Comparison of ENCODE assay signal across 27 mouse cellular contexts in the genomic region with DNA sequence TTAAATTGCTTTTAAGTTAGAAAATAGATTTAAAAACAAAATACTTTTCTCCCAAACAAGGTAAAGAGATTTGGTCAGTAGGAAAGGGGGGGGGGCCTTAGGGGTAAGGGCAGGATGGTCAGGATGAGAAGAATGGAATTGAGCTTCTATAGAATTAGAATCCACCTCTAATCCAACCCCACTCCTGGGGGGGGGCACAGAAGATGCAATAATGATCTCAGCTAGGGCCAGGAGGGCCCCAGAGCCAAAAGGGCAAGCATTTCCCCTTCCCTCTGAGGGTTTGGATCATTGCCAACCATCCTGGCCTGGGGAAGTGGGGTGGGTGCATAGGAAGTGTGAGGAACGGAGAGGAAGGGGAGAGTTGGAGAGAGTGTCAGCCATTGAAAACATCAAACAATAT. TPM values are rescaled to one million over a fixed set of nuclear protein-coding genes. Genes with fewer than 3 reads are reported as not detected.
DNase-seq lines count a peak whose midpoint lies in the region; ATAC-seq and TF ChIP-seq lines count a peak whose summit lies in the region.
"Had no signal": no experiment of that assay in that cellular context is flagged by ENCODE, and none has a peak within 500 bp of the region (broad histone marks: within the 10 kb centered on the region; RNA-seq: fewer than 3 reads in every experiment).

No protein-coding gene starts in this region.

- no peak overlapping the region for H3K4me3 ChIP-seq in lung, embryonic 14.5 days (ENCODE audit: low read depth, low read length)
- no peak overlapping the region for H3K4me3 ChIP-seq in forebrain, embryonic 13.5 days
- H3K4me3 ChIP-seq in midbrain, embryonic 16.5 days (ENCODE audit: low read depth, low read length): no peak overlapping the region
- H3K4me3 ChIP-seq: gastrocnemius, adult 2 months; heart, adult 2 months; heart, embryonic 13.5 days; liver, embryonic 12.5 days; neural tube, embryonic 15.5 days had no signal

- no peaks in the 10 kb centered on the region for H3K27me3 ChIP-seq in lung, embryonic 14.5 days (ENCODE audit: insufficient read depth, low read length)
- no peaks in the 10 kb centered on the region for H3K27me3 ChIP-seq in forebrain, embryonic 13.5 days
- no peaks in the 10 kb centered on the region for H3K27me3 ChIP-seq in midbrain, embryonic 16.5 days (ENCODE audit: control insufficient read depth, insufficient read depth, low read depth, low read length)
- H3K27me3 ChIP-seq: heart, embryonic 13.5 days; liver, embryonic 12.5 days; neural tube, embryonic 15.5 days had no signal

- DNase-seq in lung, embryonic 14.5 days: peak; percentile 32
- DNase-seq in lung, postnatal 10 days: no peak
- DNase-seq in brain, embryonic 14.5 days (ENCODE audit: low read depth): peak; percentile 61
- DNase-seq in adrenal gland, postnatal 25 days: no peak
- DNase-seq in adrenal gland, postnatal 14 days: no peak
- DNase-seq: B cell, adult 2 months; cerebellum, adult 2 months; cerebellum, postnatal 25 days; gastrocnemius, adult 2 months; gastrocnemius, postnatal 36 days; heart, adult 2 months; heart, postnatal 10 days; kidney, adult 8-10 months; kidney, postnatal 4 days; left cerebral cortex, postnatal 4 days; liver, postnatal 0 days; right cerebral cortex, postnatal 14 days; thymus, postnatal 4 days had no signal

- no peak for TF ChIP-seq POLR2A in brain, embryonic 14.5 days (IDR thresholded peaks at IDR 0.05; ENCODE audit: borderline replicate concordance, extremely low read depth, insufficient read depth, insufficient read length, poor library complexity, severe bottlenecking)

- ATAC-seq in lung, embryonic 14.5 days (ENCODE audit: insufficient read depth): no peak
- ATAC-seq in forebrain, embryonic 13.5 days: peak; percentile 77
- 0 out of 2 replicates have a peak, but pooled peaks have one; percentile 36 for ATAC-seq in midbrain, embryonic 16.5 days
- ATAC-seq: intestine, embryonic 16.5 days; liver, embryonic 12.5 days; liver, postnatal 0 days; lung, postnatal 0 days had no signal

- no peaks in the 10 kb centered on the region for H3K4me1 ChIP-seq in lung, embryonic 14.5 days (ENCODE audit: insufficient read depth)
- H3K4me1 ChIP-seq in forebrain, embryonic 13.5 days: peaks cover 3% of the 10 kb centered on the region; the same call in 1 of the 2 replicates
- no peaks in the 10 kb centered on the region for H3K4me1 ChIP-seq in midbrain, embryonic 16.5 days (ENCODE audit: control insufficient read depth, insufficient read depth, low read length)
- H3K4me1 ChIP-seq: heart, embryonic 13.5 days; liver, embryonic 12.5 days; neural tube, embryonic 15.5 days had no signal

- no peaks in the 10 kb centered on the region for H3K9me3 ChIP-seq in lung, embryonic 14.5 days (ENCODE audit: low read depth, low read length)
- H3K9me3 ChIP-seq in forebrain, embryonic 13.5 days (replicated peaks): no peaks in the 10 kb centered on the region
- H3K9me3 ChIP-seq in midbrain, embryonic 16.5 days (replicated peaks; ENCODE audit: control insufficient read depth, low read length, poor library complexity, severe bottlenecking): no peaks in the 10 kb centered on the region
- H3K9me3 ChIP-seq: heart, embryonic 13.5 days; liver, embryonic 12.5 days; neural tube, embryonic 15.5 days had no signal

- no peak overlapping the region for H3K9ac ChIP-seq in lung, embryonic 14.5 days
- H3K9ac ChIP-seq in forebrain, embryonic 13.5 days: no peak overlapping the region
- H3K9ac ChIP-seq in midbrain, embryonic 16.5 days (ENCODE audit: low read depth, low read length): no peak overlapping the region
- H3K9ac ChIP-seq: heart, embryonic 13.5 days; liver, embryonic 12.5 days; liver, postnatal 0 days; neural tube, embryonic 15.5 days had no signal

- H3K36me3 ChIP-seq in lung, embryonic 14.5 days (ENCODE audit: insufficient read depth): peaks cover 6% of the 10 kb centered on the region
- peaks cover 4% of the 10 kb centered on the region for H3K36me3 ChIP-seq in forebrain, embryonic 13.5 days (ENCODE audit: poor library complexity, severe bottlenecking)
- H3K36me3 ChIP-seq in midbrain, embryonic 16.5 days (ENCODE audit: control insufficient read depth, insufficient read depth, low read length): no peaks in the 10 kb centered on the region

- no peak overlapping the region for H3K27ac ChIP-seq in lung, embryonic 14.5 days (ENCODE audit: low read depth)
- H3K27ac ChIP-seq in forebrain, embryonic 13.5 days: peak overlapping the region; percentile 25
- no peak overlapping the region for H3K27ac ChIP-seq in midbrain, embryonic 16.5 days (ENCODE audit: low read length)
- H3K27ac ChIP-seq: gastrocnemius, adult 2 months; heart, adult 2 months; heart, embryonic 13.5 days; kidney, postnatal 0 days; liver, embryonic 12.5 days; macrophage; neural tube, embryonic 15.5 days had no signal

- TF ChIP-seq CTCF in lung, embryonic 14.5 days (IDR thresholded peaks at IDR 0.05; ENCODE audit: low read depth): no peak
- TF ChIP-seq CTCF in brain, embryonic 14.5 days (IDR thresholded peaks at IDR 0.05; ENCODE audit: borderline replicate concordance, extremely low read depth, insufficient read depth, insufficient read length): no peak

- 50% methylated on average over 1 of the region's 1 CpGs for WGBS in lung, embryonic 14.5 days
- WGBS in forebrain, embryonic 13.5 days: 25% methylated on average over 1 of the region's 1 CpGs
- WGBS in midbrain, embryonic 16.5 days: 23% methylated on average over 1 of the region's 1 CpGs

- H3K4me2 ChIP-seq in lung, embryonic 14.5 days: no peak overlapping the region
- H3K4me2 ChIP-seq in forebrain, embryonic 13.5 days: no peak overlapping the region
- no peak overlapping the region for H3K4me2 ChIP-seq in midbrain, embryonic 16.5 days (ENCODE audit: low read length)
- H3K4me2 ChIP-seq: heart, embryonic 13.5 days; liver, embryonic 12.5 days; neural tube, embryonic 15.5 days had no signal

RNA-seq across cellular contexts. Expression of a gene that starts 24.1 kb away (rescaled TPM):
- 2.1 and 2.6 TPM in 2 replicates for polyA plus RNA-seq in lung, embryonic 14.5 days (2014; fragmentation: Nextera tagmentation; extraction: Ambion mirVana)
- polyA plus RNA-seq in brain, embryonic 14.5 days (2012; rRNA removed): 0.83 and 1.0 TPM in 2 replicates
- polyA plus RNA-seq in forebrain, embryonic 13.5 days (2015; fragmentation: Nextera tagmentation; extraction: Ambion mirVana): 0.71 and 0.72 TPM in 2 replicates
- 0.65 and 1.2 TPM in 2 replicates for polyA plus RNA-seq in midbrain, embryonic 16.5 days (2015; fragmentation: Nextera tagmentation; extraction: Ambion mirVana)
- 0.43 and 0.82 TPM in 2 replicates for total RNA-seq in adrenal gland, postnatal 25 days (2021)
- total RNA-seq in adrenal gland, postnatal 14 days (2021): 1.6 and 12.3 TPM in 2 replicates

RNA-seq across cellular contexts. Expression of a gene that starts 38.3 kb away (rescaled TPM):
- 5.1 and 5.7 TPM in 2 replicates for polyA plus RNA-seq in lung, embryonic 14.5 days (2014; fragmentation: Nextera tagmentation; extraction: Ambion mirVana)
- 53.6 and 65.2 TPM in 2 replicates for polyA plus RNA-seq in brain, embryonic 14.5 days (2012; rRNA removed)
- 6.8 and 8.2 TPM in 2 replicates for polyA plus RNA-seq in forebrain, embryonic 13.5 days (2015; fragmentation: Nextera tagmentation; extraction: Ambion mirVana)
- 9.0 and 11.1 TPM in 2 replicates for polyA plus RNA-seq in midbrain, embryonic 16.5 days (2015; fragmentation: Nextera tagmentation; extraction: Ambion mirVana)
- 18.4 and 22.2 TPM in 2 replicates for total RNA-seq in adrenal gland, postnatal 25 days (2021)
- 16.4 and 17.5 TPM in 2 replicates for total RNA-seq in adrenal gland, postnatal 14 days (2021)

Comparison
In these comparisons a context has a peak if more than half of its experiments do, and no peak if none do; other contexts are left out.
1. DNase-seq: peak in lung, embryonic 14.5 days (single experiment) and brain, embryonic 14.5 days (single experiment); none in lung, postnatal 10 days (single experiment), adrenal gland, postnatal 25 days (single experiment) and adrenal gland, postnatal 14 days (single experiment).